Comparison of ENCODE assay signal across 9 mouse cellular contexts in the genomic region with DNA sequence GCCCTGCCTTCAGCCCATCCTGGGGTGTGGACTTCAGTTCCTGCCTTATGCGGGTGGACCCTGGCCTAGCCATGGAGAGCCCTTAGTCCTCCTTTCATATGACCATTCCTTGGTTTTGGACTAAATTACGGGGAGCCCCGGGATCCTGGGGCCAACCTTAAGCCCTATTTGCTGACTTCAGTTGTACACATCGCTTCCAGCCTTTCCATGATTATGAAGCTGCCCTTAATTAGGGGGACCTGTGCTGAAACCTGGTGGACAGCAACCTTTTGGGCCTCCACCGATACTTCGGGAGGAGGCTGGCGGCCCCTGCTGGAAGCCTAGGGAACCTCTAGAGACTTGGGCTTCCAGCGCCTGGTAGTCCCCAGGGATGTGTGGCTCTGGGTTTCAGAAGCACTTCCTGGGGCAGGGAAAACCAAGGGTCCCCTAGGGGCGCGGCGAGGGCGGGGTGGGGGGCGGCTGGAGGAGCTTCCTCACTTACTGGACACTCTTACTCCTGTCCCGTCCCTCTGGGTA. TPM values are rescaled to one million over a fixed set of nuclear protein-coding genes. Genes with fewer than 3 reads are reported as not detected.
DNase-seq lines count a peak whose midpoint lies in the region; ATAC-seq and TF ChIP-seq lines count a peak whose summit lies in the region.
"Had no signal": no experiment of that assay in that cellular context is flagged by ENCODE, and none has a peak within 500 bp of the region (broad histone marks: within the 10 kb centered on the region; RNA-seq: fewer than 3 reads in every experiment).

No protein-coding gene starts in this region.

- TF ChIP-seq CTCF in kidney, postnatal 0 days (IDR thresholded peaks at IDR 0.05; ENCODE audit: low read depth), result peak; percentile 81
- TF ChIP-seq CTCF in lung, embryonic 14.5 days (IDR thresholded peaks at IDR 0.05; ENCODE audit: low read depth), result peak; percentile 81

- H3K36me3 ChIP-seq in kidney, postnatal 0 days (ENCODE audit: insufficient read depth, low read length), result no peaks in the 10 kb centered on the region
- no peaks in the 10 kb centered on the region for H3K36me3 ChIP-seq in lung, embryonic 14.5 days (ENCODE audit: insufficient read depth)

- H3K4me3 ChIP-seq in kidney, postnatal 0 days (replicated peaks; ENCODE audit: low read depth, low read length), result no peak overlapping the region
- no peak overlapping the region for H3K4me3 ChIP-seq in lung, embryonic 14.5 days (ENCODE audit: low read depth, low read length)

- peaks cover 7% of the 10 kb centered on the region; the same call in 1 of the 2 replicates for H3K4me1 ChIP-seq in kidney, postnatal 0 days (replicated peaks; ENCODE audit: insufficient read depth, low read length)
- H3K4me1 ChIP-seq in lung, embryonic 14.5 days (ENCODE audit: insufficient read depth), result 0 out of 2 replicates have a peak, but pooled peaks cover 2% of the 10 kb centered on the region

- peak; percentile 4 for DNase-seq in spleen, adult 12 weeks (ENCODE audit: low spot score)
- DNase-seq in spleen, postnatal 36 days (ENCODE audit: low spot score in 2 of 2), result no peak
- DNase-seq in c-Kit-positive CD71-negative TER-119-negative erythroid progenitor cells, embryonic 14.5 days (ENCODE audit: low read depth), result peak; percentile 32
- peak; percentile 85 for DNase-seq in kidney, postnatal 0 days (ENCODE audit: low spot score)
- DNase-seq in lung, embryonic 14.5 days, result peak; percentile 84
- DNase-seq in right cerebral cortex, adult 2 months (ENCODE audit: low spot score in 2 of 2), result peak; percentile 47 to 62

- H3K9ac ChIP-seq in kidney, postnatal 0 days (ENCODE audit: low read depth, low read length), result no peak overlapping the region
- H3K9ac ChIP-seq in lung, embryonic 14.5 days, result no peak overlapping the region

- H3K27me3 ChIP-seq in kidney, postnatal 0 days (ENCODE audit: insufficient read depth, low read length), result peaks cover 22% of the 10 kb centered on the region
- H3K27me3 ChIP-seq in lung, embryonic 14.5 days (ENCODE audit: insufficient read depth, low read length), result peaks cover 57% of the 10 kb centered on the region

- no peak overlapping the region for H3K27ac ChIP-seq in kidney, postnatal 0 days
- H3K27ac ChIP-seq in lung, embryonic 14.5 days (ENCODE audit: low read depth), result no peak overlapping the region

- WGBS in kidney, postnatal 0 days, result 6% methylated on average over 14 of the region's 14 CpGs
- 4% methylated on average over 14 of the region's 14 CpGs for whole genome bisulfite sequencing in lung, embryonic 14.5 days

- no peaks in the 10 kb centered on the region for H3K9me3 ChIP-seq in kidney, postnatal 0 days (replicated peaks; ENCODE audit: low read length)
- no peaks in the 10 kb centered on the region for H3K9me3 ChIP-seq in lung, embryonic 14.5 days (ENCODE audit: low read depth, low read length)

- H3K4me2 ChIP-seq in kidney, postnatal 0 days (ENCODE audit: low read length), result no peak overlapping the region
- no peak overlapping the region for H3K4me2 ChIP-seq in lung, embryonic 14.5 days

- ATAC-seq in granulocyte monocyte progenitor cell, adult 5-6 weeks (replicated peaks; ENCODE audit: poor library complexity, severe bottlenecking), result peak; percentile 53; the same call in 1 of the 2 replicates
- ATAC-seq in kidney, postnatal 0 days (replicated peaks; ENCODE audit: low FRiP score, low read depth), result no peak
- peak; percentile 36; the same call in 1 of the 2 replicates for ATAC-seq in lung, embryonic 14.5 days (ENCODE audit: insufficient read depth)
- no peak for ATAC-seq in monocyte, adult 5-6 weeks (replicated peaks; ENCODE audit: insufficient number of reproducible peaks, low FRiP score, low TSS enrichment, poor library complexity, severe bottlenecking)

RNA-seq across cellular contexts. Expression of gene Cpxm1, which starts 34.8 kb away (rescaled TPM):
- total RNA-seq in granulocyte monocyte progenitor cell, adult 5-6 weeks (2014; fragmentation: Nextera tagmentation), result 3.2 TPM in 1 of 2 replicates, not detected in the other
- 0.99 TPM in 1 of 2 replicates, not detected in the other for total RNA-seq in granulocyte monocyte progenitor cell, adult 5-6 weeks (2017)
- polyA plus RNA-seq in kidney, postnatal 0 days (2015; fragmentation: Nextera tagmentation; extraction: Ambion mirVana), result 62.1 and 64.8 TPM in 2 replicates
- 49.1 and 59.0 TPM in 2 replicates for polyA plus RNA-seq in lung, embryonic 14.5 days (2014; fragmentation: Nextera tagmentation; extraction: Ambion mirVana)
- total RNA-seq in monocyte, adult 5-6 weeks (2017), result 0.19 to 0.67 TPM in 2 of 3 replicates, not detected in the other
- total RNA-seq: neutrophil, adult 5-6 weeks had no signal

RNA-seq across cellular contexts. Expression of gene Gm28372, which starts 42.5 kb away (rescaled TPM):
- not detected in 2 replicates for total RNA-seq in granulocyte monocyte progenitor cell, adult 5-6 weeks (2014; fragmentation: Nextera tagmentation)
- not detected in 2 replicates for total RNA-seq in granulocyte monocyte progenitor cell, adult 5-6 weeks (2017)
- polyA plus RNA-seq in kidney, postnatal 0 days (2015; fragmentation: Nextera tagmentation; extraction: Ambion mirVana), result not detected in 2 replicates
- not detected in 2 replicates for polyA plus RNA-seq in lung, embryonic 14.5 days (2014; fragmentation: Nextera tagmentation; extraction: Ambion mirVana)
- not detected in 3 replicates for total RNA-seq in monocyte, adult 5-6 weeks (2017)
- total RNA-seq: neutrophil, adult 5-6 weeks had no signal

RNA-seq across cellular contexts. Expression of gene 1700020A23Rik, which starts 42.5 kb away (rescaled TPM):
- total RNA-seq in granulocyte monocyte progenitor cell, adult 5-6 weeks (2014; fragmentation: Nextera tagmentation), result not detected in 2 replicates
- not detected in 2 replicates for total RNA-seq in granulocyte monocyte progenitor cell, adult 5-6 weeks (2017)
- not detected in 2 replicates for polyA plus RNA-seq in kidney, postnatal 0 days (2015; fragmentation: Nextera tagmentation; extraction: Ambion mirVana)
- polyA plus RNA-seq in lung, embryonic 14.5 days (2014; fragmentation: Nextera tagmentation; extraction: Ambion mirVana), result not detected in 2 replicates
- not detected in 3 replicates for total RNA-seq in monocyte, adult 5-6 weeks (2017)
- total RNA-seq: neutrophil, adult 5-6 weeks had no signal

RNA-seq across cellular contexts. Expression of gene Tmem239, which starts 43.7 kb away (rescaled TPM):
- total RNA-seq in granulocyte monocyte progenitor cell, adult 5-6 weeks (2014; fragmentation: Nextera tagmentation), result not detected in 2 replicates
- total RNA-seq in granulocyte monocyte progenitor cell, adult 5-6 weeks (2017), result not detected in 2 replicates
- polyA plus RNA-seq in kidney, postnatal 0 days (2015; fragmentation: Nextera tagmentation; extraction: Ambion mirVana), result not detected in 2 replicates
- polyA plus RNA-seq in lung, embryonic 14.5 days (2014; fragmentation: Nextera tagmentation; extraction: Ambion mirVana), result not detected in 2 replicates
- not detected in 3 replicates for total RNA-seq in monocyte, adult 5-6 weeks (2017)
- total RNA-seq: neutrophil, adult 5-6 weeks had no signal

Comparison
In these comparisons a context has a peak if more than half of its experiments do, and no peak if none do; other contexts are left out.
1. DNase-seq: peak in spleen, adult 12 weeks (single experiment), c-Kit-positive CD71-negative TER-119-negative erythroid progenitor cells, embryonic 14.5 days (single experiment), kidney, postnatal 0 days (single experiment), lung, embryonic 14.5 days (single experiment) and right cerebral cortex, adult 2 months (2 of 2); none in spleen, postnatal 36 days (0 of 2).
2. ATAC-seq: peak in granulocyte monocyte progenitor cell, adult 5-6 weeks (single experiment) and lung, embryonic 14.5 days (single experiment); none in kidney, postnatal 0 days (single experiment) and monocyte, adult 5-6 weeks (single experiment).